Mouse (Mus musculus) neural tube, embryonic 11.5 days (tissue): ENCODE data around the gene Gm20388. TPM values are rescaled to one million over a fixed set of nuclear protein-coding genes. Genes with fewer than 3 reads are reported as not detected.

ENCODE experiments used
- ATAC-seq: fragments of 200-750 bp; cut with Nextera tagmentation; 2 replicates; pipeline ENCODE4 v1.8.0; 2017; ENCODE audit warnings: moderate number of reproducible peaks, mild to moderate bottlenecking, moderate TSS enrichment, moderate library complexity; ENCODE audit not compliant: insufficient read depth, low FRiP score, low TSS enrichment
- DNase-seq: peaks from one replicate; pipeline ENCODE4 v3.0.0-alpha.2; 2015; ENCODE audit warnings: low spot score
- H3K27ac ChIP-seq: fragments of 300-500 bp; sonication (generic); 2 replicates; pipeline ENCODE4 v1.5.1; 2014; ENCODE audit warnings: low read depth, mild to moderate bottlenecking, low read length
- H3K27me3 ChIP-seq: fragments of 300-500 bp; sonication (generic); 2 replicates; pipeline ENCODE4 v1.6.1; 2014; ENCODE audit warnings: mild to moderate bottlenecking, low read length, mixed read lengths; ENCODE audit not compliant: control insufficient read depth, insufficient read depth
- H3K36me3 ChIP-seq: fragments of 300-500 bp; sonication (generic); 2 replicates; pipeline ENCODE4 v1.6.1; 2014; ENCODE audit warnings: mild to moderate bottlenecking, low read length, moderate library complexity, mixed read lengths; ENCODE audit not compliant: control insufficient read depth, insufficient read depth
- H3K4me1 ChIP-seq: fragments of 300-500 bp; sonication (generic); 2 replicates; pipeline ENCODE4 v1.6.1; 2014; ENCODE audit warnings: low read length, mixed read lengths; ENCODE audit not compliant: control insufficient read depth, insufficient read depth
- H3K4me2 ChIP-seq: fragments of 300-500 bp; sonication (generic); 2 replicates; pipeline ENCODE4 v1.6.1; 2014; ENCODE audit warnings: low read depth, mild to moderate bottlenecking, moderate library complexity
- H3K4me3 ChIP-seq: fragments of 300-500 bp; sonication (generic); 2 replicates; pipeline ENCODE4 v1.5.1; 2014; ENCODE audit warnings: low read depth, low read length
- H3K9ac ChIP-seq: fragments of 300-500 bp; sonication (generic); 2 replicates; pipeline ENCODE4 v1.6.1; 2014; ENCODE audit warnings: mild to moderate bottlenecking, low read length
- H3K9me3 ChIP-seq: fragments of 300-500 bp; sonication (generic); 2 replicates; pipeline ENCODE4 v1.6.1; 2016; ENCODE audit warnings: low read length; ENCODE audit not compliant: control insufficient read depth
- WGBS: fragments of 180-500 bp; shearing (Covaris S2); extraction: QIAGEN DNeasy Blood & Tissue Kit; methylation state at CpG from one replicate; pipeline ENCODE4 v1.1.7; 2014; 5-methylcytosine and 5-hydroxymethylcytosine counted together
- polyA plus RNA-seq: library from polyadenylated mRNA; unstranded; fragments of >200 nt; fragmentation: Nextera tagmentation; extraction: Ambion mirVana; gene quantifications from 2 replicates; pipeline ENCODE4 v1.2.1, GENCODE M21; 2014

Gm20388 gene
- polyA plus RNA-seq, 1 experiment from 2014 or later, result not detected

GRCm38 (mm10) chr8:122025546-122025945, 2114.9 kb downstream of the Gm20388 start:
- Histone ChIP-seq H3K9me3 (no peaks in the 10 kb centered on the region), H3K4me3 (no peak overlapping the region), H3K36me3 (0 out of 2 replicates have a peak, but pooled peaks cover 2% of the 10 kb centered on the region), H3K27me3 (no peaks in the 10 kb centered on the region), H3K27ac (no peak overlapping the region), H3K9ac (no peak overlapping the region), H3K4me2 (no peak overlapping the region), H3K4me1 (peaks cover 3% of the 10 kb centered on the region; the same call in 1 of the 2 replicates)
- 90% methylated on average over 9 of the region's 9 CpGs for WGBS
- DNase-seq (no peak), ATAC-seq (no peak)

DNA sequence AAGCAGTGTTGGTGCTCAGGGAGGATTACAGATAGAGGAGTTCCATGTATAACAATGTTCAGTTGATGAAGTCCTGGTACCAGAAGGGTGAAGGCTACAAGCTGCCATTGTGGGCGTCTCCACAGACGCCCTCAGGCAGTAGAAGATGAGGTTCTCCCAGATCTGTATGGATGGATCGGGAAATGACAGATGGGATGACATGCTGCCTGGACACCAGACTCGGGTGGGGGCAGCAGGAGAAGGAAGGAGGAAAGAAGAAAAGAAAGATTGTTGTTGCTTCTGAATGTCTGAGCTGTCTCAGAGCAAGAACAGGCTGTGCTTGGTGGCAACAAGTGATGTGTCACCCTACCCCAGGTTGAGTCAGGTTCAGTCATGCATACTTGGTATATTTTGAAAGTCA, 2117.5 kb downstream of the Gm20388 start:
- DNase-seq (no peak), ATAC-seq (no peak)
- no peaks in the 10 kb centered on the region for H3K27me3 ChIP-seq
- no peak overlapping the region for H3K9ac ChIP-seq
- H3K4me1 ChIP-seq, result peaks cover 13% of the 10 kb centered on the region
- H3K9me3 ChIP-seq, result no peaks in the 10 kb centered on the region
- H3K4me3 ChIP-seq, result no peak overlapping the region
- 0 out of 2 replicates have a peak, but pooled peaks cover 2% of the 10 kb centered on the region for H3K36me3 ChIP-seq
- no peak overlapping the region for H3K27ac ChIP-seq
- 80% methylated on average over 4 of the region's 4 CpGs for WGBS
- no peak overlapping the region for H3K4me2 ChIP-seq

- H3K27ac ChIP-seq, result no peak overlapping the region
- H3K9me3 ChIP-seq, result no peaks in the 10 kb centered on the region
- 0 out of 2 replicates have a peak, but pooled peaks cover 2% of the 10 kb centered on the region for H3K36me3 ChIP-seq
- H3K4me3 ChIP-seq, result no peak overlapping the region
- H3K4me2 ChIP-seq, result no peak overlapping the region
- 35% methylated on average over 7 of the region's 7 CpGs for WGBS
- no peak for ATAC-seq
- no peaks in the 10 kb centered on the region for H3K27me3 ChIP-seq
- DNase-seq, result no peak
- no peak overlapping the region for H3K9ac ChIP-seq
- H3K4me1 ChIP-seq, result peaks cover 13% of the 10 kb centered on the region
Observed at GRCm38 (mm10) chr8:122030965-122031364, 2120.3 kb downstream of the Gm20388 start.

DNA sequence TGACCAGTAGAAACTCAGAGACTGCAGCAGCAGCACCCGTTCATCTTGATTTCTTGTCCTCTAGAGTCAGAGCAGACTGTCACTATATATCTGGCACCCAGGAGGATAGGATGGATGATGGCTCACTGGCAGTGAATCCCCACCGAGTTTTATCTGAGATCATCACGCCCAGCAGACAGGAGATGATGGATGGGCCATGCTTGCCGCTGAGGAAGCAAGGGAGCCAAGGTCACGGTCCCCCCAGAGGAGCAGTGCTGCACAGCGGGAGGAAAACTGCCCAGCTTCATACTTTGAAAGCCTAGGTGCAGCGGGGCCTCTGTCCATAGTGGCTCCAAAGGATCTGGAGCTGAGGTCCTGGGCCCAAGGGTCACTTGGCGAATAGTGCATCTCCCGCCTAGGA, 2122.1 kb downstream of the Gm20388 start:
- Histone ChIP-seq H3K4me1 (peaks cover 13% of the 10 kb centered on the region), H3K27me3 (no peaks in the 10 kb centered on the region), H3K36me3 (no peaks in the 10 kb centered on the region), H3K27ac (no peak overlapping the region), H3K4me3 (no peak overlapping the region), H3K9ac (no peak overlapping the region), H3K4me2 (no peak overlapping the region), H3K9me3 (no peaks in the 10 kb centered on the region)
- ATAC-seq (no peak), DNase-seq (peak; percentile 43)
- 49% methylated on average over 9 of the region's 9 CpGs for WGBS

DNA sequence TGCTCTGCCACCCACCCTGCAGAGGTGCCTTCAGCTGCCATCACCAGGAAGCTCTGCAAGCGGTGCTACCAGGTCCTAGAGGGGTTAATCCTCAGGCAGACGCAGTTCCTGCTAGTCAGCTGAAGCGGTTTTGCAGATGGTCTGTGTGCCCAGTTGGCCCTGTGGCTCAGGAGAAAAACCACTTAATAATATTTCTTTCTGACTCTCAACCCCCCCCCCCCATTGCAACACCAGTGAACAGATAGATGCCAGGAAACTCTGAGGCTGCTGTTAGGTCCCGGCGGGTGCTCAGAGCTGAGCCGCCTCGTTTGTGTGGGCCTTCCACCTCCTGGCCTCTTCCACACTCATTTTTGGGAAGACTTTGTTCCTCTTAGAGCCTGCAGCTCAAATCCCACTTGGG, 2124.9 kb downstream of the Gm20388 start:
- Histone ChIP-seq H3K36me3 (no peaks in the 10 kb centered on the region), H3K4me1 (peaks cover 10% of the 10 kb centered on the region; the same call in 1 of the 2 replicates), H3K27me3 (no peaks in the 10 kb centered on the region), H3K9ac (no peak overlapping the region), H3K4me3 (no peak overlapping the region), H3K4me2 (no peak overlapping the region), H3K9me3 (no peaks in the 10 kb centered on the region), H3K27ac (no peak overlapping the region)
- ATAC-seq (no peak), DNase-seq (no peak)
- WGBS, result 77% methylated on average over 7 of the region's 7 CpGs

DNA sequence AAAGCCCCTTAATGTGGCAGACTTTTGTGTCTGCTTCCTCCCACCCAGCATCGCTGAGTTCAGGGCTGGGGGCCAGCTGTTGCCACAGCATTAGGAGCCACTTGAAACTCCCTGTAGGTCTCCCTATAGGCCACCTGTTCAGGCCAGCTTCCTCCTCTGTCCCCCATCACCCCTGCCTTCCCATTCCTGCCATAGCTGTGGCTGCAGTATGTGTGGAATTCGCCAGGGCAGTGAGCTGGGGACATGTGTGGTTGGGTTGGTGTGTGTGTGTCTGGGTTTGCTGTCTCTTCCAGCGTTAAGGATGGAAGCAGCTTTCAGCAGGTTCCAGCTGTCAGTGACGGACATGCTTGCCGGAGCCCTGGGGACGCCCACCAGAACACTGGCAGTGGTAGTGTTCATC, 2125.7 kb downstream of the Gm20388 start:
- Histone ChIP-seq H3K4me3 (no peak overlapping the region), H3K36me3 (no peaks in the 10 kb centered on the region), H3K9me3 (no peaks in the 10 kb centered on the region), H3K27ac (no peak overlapping the region), H3K4me2 (no peak overlapping the region), H3K9ac (no peak overlapping the region), H3K4me1 (peaks cover 4% of the 10 kb centered on the region; the same call in 1 of the 2 replicates), H3K27me3 (no peaks in the 10 kb centered on the region)
- 79% methylated on average over 6 of the region's 6 CpGs for WGBS
- no peak for ATAC-seq
- DNase-seq, result no peak

- peaks cover under 1% of the 10 kb centered on the region; the same call in 1 of the 2 replicates for H3K4me1 ChIP-seq
- no peak overlapping the region for H3K9ac ChIP-seq
- DNase-seq (no peak), ATAC-seq (no peak)
- H3K4me2 ChIP-seq, result no peak overlapping the region
- no peaks in the 10 kb centered on the region for H3K9me3 ChIP-seq
- no peak overlapping the region for H3K27ac ChIP-seq
- 79% methylated on average over 7 of the region's 7 CpGs for WGBS
- H3K27me3 ChIP-seq, result no peaks in the 10 kb centered on the region
- no peak overlapping the region for H3K4me3 ChIP-seq
- no peaks in the 10 kb centered on the region for H3K36me3 ChIP-seq
Observed at GRCm38 (mm10) chr8:122037279-122037678, 2126.6 kb downstream of the Gm20388 start.

- 92% methylated on average over 6 of the region's 6 CpGs for WGBS
- no peak for ATAC-seq
- no peak overlapping the region for H3K9ac ChIP-seq
- H3K36me3 ChIP-seq, result no peaks in the 10 kb centered on the region
- H3K4me3 ChIP-seq, result no peak overlapping the region
- H3K4me2 ChIP-seq, result no peak overlapping the region
- H3K27me3 ChIP-seq, result no peaks in the 10 kb centered on the region
- no peaks in the 10 kb centered on the region for H3K4me1 ChIP-seq
- H3K27ac ChIP-seq, result no peak overlapping the region
- DNase-seq, result no peak
- no peaks in the 10 kb centered on the region for H3K9me3 ChIP-seq
Observed at GRCm38 (mm10) chr8:122038076-122038475, 2127.4 kb downstream of the Gm20388 start.

- 85% methylated on average over 4 of the region's 4 CpGs for WGBS
Observed at GRCm38 (mm10) chr8:122039452-122039851, 2128.8 kb downstream of the Gm20388 start.

More at GRCm38 (mm10) chr8:122039452-122039851, 2128.8 kb downstream of the Gm20388 start:
- Histone ChIP-seq H3K9ac (no peak overlapping the region), H3K36me3 (no peaks in the 10 kb centered on the region), H3K4me2 (no peak overlapping the region), H3K27me3 (no peaks in the 10 kb centered on the region), H3K4me1 (no peaks in the 10 kb centered on the region), H3K4me3 (no peak overlapping the region), H3K27ac (no peak overlapping the region), H3K9me3 (no peaks in the 10 kb centered on the region)
- DNase-seq (no peak), ATAC-seq (no peak)
